Mouse (Mus musculus): Measurements from ENCODE around the gene Apopt1. TPM values are rescaled to one million over a fixed set of nuclear protein-coding genes. Genes with fewer than 3 reads are reported as not detected.

Gene Apopt1
- polyA plus RNA-seq, 1 experiment from 2014 or later: 51.2 TPM

- Histone ChIP-seq H3K4me1 (peaks cover 50% of the 10 kb centered on the region), H3K4me3 (peak overlapping the region; percentile 54), H3K27me3 (peaks cover 54% of the 10 kb centered on the region), H3K4me2 (peak overlapping the region; percentile 98), H3K36me3 (no peaks in the 10 kb centered on the region), H3K9me3 (no peaks in the 10 kb centered on the region), H3K9ac (peak overlapping the region; percentile 50), H3K27ac (no peak overlapping the region)
- ATAC-seq (ENCODE audit: insufficient number of reproducible peaks, low FRiP score, low TSS enrichment, low read depth): no peak
- WGBS: under 1% methylated on average over 34 of the region's 34 CpGs
Observed at GRCm38 (mm10) chr12:111671431-111671902, 41.6 kb upstream of the Apopt1 start.

GRCm38 (mm10) chr12:111672176-111672575 is 40.9 kb upstream of the Apopt1 start, which contains the start of gene Ckb:
Gene Ckb, minus strand, starts transcription at chr12:111672338.
- ATAC-seq (ENCODE audit: insufficient number of reproducible peaks, low FRiP score, low TSS enrichment, low read depth): no peak; the same call in 1 of the 2 replicates
- Histone ChIP-seq H3K27ac (no peak within 1 kb of the TSS), H3K4me1 (peaks cover 56% of the 10 kb centered on the region), H3K4me2 (peak within 1 kb of the TSS; percentile 98), H3K4me3 (peak within 1 kb of the TSS; percentile 54), H3K9ac (peak within 1 kb of the TSS; percentile 50), H3K9me3 (no peaks in the 10 kb centered on the region), H3K36me3 (no peaks in the 10 kb centered on the region), H3K27me3 (peaks cover 54% of the 10 kb centered on the region)
- under 1% methylated on average over 31 of the region's 31 CpGs for WGBS

- H3K9me3 ChIP-seq: no peaks in the 10 kb centered on the region
- no peak overlapping the region for H3K9ac ChIP-seq
- H3K4me2 ChIP-seq: peak overlapping the region; percentile 98
- H3K27ac ChIP-seq: no peak overlapping the region
- H3K27me3 ChIP-seq: peaks cover 54% of the 10 kb centered on the region
- H3K4me3 ChIP-seq: peak overlapping the region; percentile 54
- no peaks in the 10 kb centered on the region for H3K36me3 ChIP-seq
- H3K4me1 ChIP-seq: peaks cover 60% of the 10 kb centered on the region
- WGBS: 8% methylated on average over 12 of the region's 12 CpGs
- ATAC-seq (ENCODE audit: insufficient number of reproducible peaks, low FRiP score, low TSS enrichment, low read depth): no peak
Observed at GRCm38 (mm10) chr12:111672581-111672980, 40.5 kb upstream of the Apopt1 start.

- ATAC-seq (ENCODE audit: insufficient number of reproducible peaks, low FRiP score, low TSS enrichment, low read depth): no peak
- Histone ChIP-seq H3K4me3 (no peak overlapping the region), H3K9ac (no peak overlapping the region), H3K36me3 (no peaks in the 10 kb centered on the region), H3K4me1 (peaks cover 57% of the 10 kb centered on the region), H3K4me2 (no peak overlapping the region), H3K27ac (no peak overlapping the region), H3K9me3 (no peaks in the 10 kb centered on the region), H3K27me3 (peaks cover 48% of the 10 kb centered on the region)
- WGBS: 67% methylated on average over 2 of the region's 2 CpGs
Observed at GRCm38 (mm10) chr12:111674850-111675486, 38.1 kb upstream of the Apopt1 start.

GRCm38 (mm10) chr12:111675797-111676580 is 37.1 kb upstream of the Apopt1 start:
- 75% methylated on average over 6 of the region's 6 CpGs for WGBS
- Histone ChIP-seq H3K9me3 (no peaks in the 10 kb centered on the region), H3K4me3 (no peak overlapping the region), H3K27ac (no peak overlapping the region), H3K36me3 (peaks cover 7% of the 10 kb centered on the region; the same call in 1 of the 2 replicates), H3K9ac (no peak overlapping the region), H3K27me3 (peaks cover 38% of the 10 kb centered on the region), H3K4me2 (no peak overlapping the region), H3K4me1 (peaks cover 50% of the 10 kb centered on the region)
- ATAC-seq (ENCODE audit: insufficient number of reproducible peaks, low FRiP score, low TSS enrichment, low read depth): no peak

- H3K4me2 ChIP-seq: peak overlapping the region; percentile 83
- peak overlapping the region; percentile 89 for H3K4me3 ChIP-seq
- peaks cover 39% of the 10 kb centered on the region for H3K4me1 ChIP-seq
- no peaks in the 10 kb centered on the region for H3K9me3 ChIP-seq
- peaks cover 20% of the 10 kb centered on the region for H3K36me3 ChIP-seq
- H3K27ac ChIP-seq: peak overlapping the region; percentile 93
- ATAC-seq (ENCODE audit: insufficient number of reproducible peaks, low FRiP score, low TSS enrichment, low read depth): peak; percentile 5; the same call in 1 of the 2 replicates
- peaks cover 24% of the 10 kb centered on the region for H3K27me3 ChIP-seq
- 14% methylated on average over 5 of the region's 5 CpGs for WGBS
- H3K9ac ChIP-seq: peak overlapping the region; percentile 55
Observed at GRCm38 (mm10) chr12:111677421-111677820, 35.6 kb upstream of the Apopt1 start.

- Histone ChIP-seq H3K4me3 (peak within 1 kb of the TSS; percentile 89), H3K9me3 (no peaks in the 10 kb centered on the region), H3K4me1 (peaks cover 33% of the 10 kb centered on the region), H3K9ac (peak within 1 kb of the TSS; percentile 55), H3K36me3 (peaks cover 27% of the 10 kb centered on the region), H3K4me2 (peak within 1 kb of the TSS; percentile 83), H3K27ac (peak within 1 kb of the TSS; percentile 93), H3K27me3 (peaks cover 17% of the 10 kb centered on the region)
- under 1% methylated on average over 51 of the region's 51 CpGs for WGBS
- peak; percentile 85 for ATAC-seq (ENCODE audit: insufficient number of reproducible peaks, low FRiP score, low TSS enrichment, low read depth)
Observed at GRCm38 (mm10) chr12:111677882-111678669, 35.0 kb upstream of the Apopt1 start, which contains the start of gene Trmt61a. Gene Trmt61a, plus strand, starts transcription at chr12:111678105.

- Histone ChIP-seq H3K36me3 (peaks cover 29% of the 10 kb centered on the region), H3K9ac (peak overlapping the region; percentile 55), H3K9me3 (no peaks in the 10 kb centered on the region), H3K4me1 (peaks cover 32% of the 10 kb centered on the region), H3K4me3 (peak overlapping the region; percentile 89), H3K27me3 (peaks cover 12% of the 10 kb centered on the region), H3K27ac (no peak overlapping the region), H3K4me2 (peak overlapping the region; percentile 83)
- WGBS: 7% methylated on average over 13 of the region's 13 CpGs
- no peak for ATAC-seq (ENCODE audit: insufficient number of reproducible peaks, low FRiP score, low TSS enrichment, low read depth)
Observed at GRCm38 (mm10) chr12:111678670-111678933, 34.5 kb upstream of the Apopt1 start.

GRCm38 (mm10) chr12:111678997-111679396 is 34.1 kb upstream of the Apopt1 start:
- peak overlapping the region; percentile 89 for H3K4me3 ChIP-seq
- WGBS: 48% methylated on average over 7 of the region's 7 CpGs
- no peak for ATAC-seq (ENCODE audit: insufficient number of reproducible peaks, low FRiP score, low TSS enrichment, low read depth)
- H3K27me3 ChIP-seq: peaks cover 8% of the 10 kb centered on the region
- H3K27ac ChIP-seq: no peak overlapping the region
- H3K9ac ChIP-seq: peak overlapping the region; percentile 55; the same call in 1 of the 2 replicates
- no peaks in the 10 kb centered on the region for H3K9me3 ChIP-seq
- peaks cover 33% of the 10 kb centered on the region for H3K36me3 ChIP-seq
- H3K4me1 ChIP-seq: peaks cover 32% of the 10 kb centered on the region
- peak overlapping the region; percentile 83 for H3K4me2 ChIP-seq

- H3K4me1 ChIP-seq: peaks cover 32% of the 10 kb centered on the region
- no peak overlapping the region for H3K27ac ChIP-seq
Observed at GRCm38 (mm10) chr12:111680661-111681060, 32.4 kb upstream of the Apopt1 start.

GRCm38 (mm10) chr12:111681305-111681704 is 31.8 kb upstream of the Apopt1 start:
- Histone ChIP-seq H3K27ac (no peak overlapping the region), H3K4me3 (no peak overlapping the region), H3K4me2 (no peak overlapping the region), H3K4me1 (peaks cover 35% of the 10 kb centered on the region), H3K9ac (no peak overlapping the region), H3K27me3 (no peaks in the 10 kb centered on the region), H3K36me3 (peaks cover 37% of the 10 kb centered on the region), H3K9me3 (no peaks in the 10 kb centered on the region)
- no peak for ATAC-seq (ENCODE audit: insufficient number of reproducible peaks, low FRiP score, low TSS enrichment, low read depth)
- 81% methylated on average over 8 of the region's 8 CpGs for WGBS

More at GRCm38 (mm10) chr12:111680661-111681060, 32.4 kb upstream of the Apopt1 start:
- peaks cover 37% of the 10 kb centered on the region for H3K36me3 ChIP-seq
- no peak overlapping the region for H3K4me2 ChIP-seq
- H3K9ac ChIP-seq: no peak overlapping the region
- whole genome bisulfite sequencing: 92% methylated on average over 13 of the region's 13 CpGs
- ATAC-seq (ENCODE audit: insufficient number of reproducible peaks, low FRiP score, low TSS enrichment, low read depth): no peak
- H3K27me3 ChIP-seq: 0 out of 2 replicates have a peak, but pooled peaks cover 3% of the 10 kb centered on the region
- H3K9me3 ChIP-seq: no peaks in the 10 kb centered on the region
- H3K4me3 ChIP-seq: no peak overlapping the region

Measured in limb, embryonic 15.5 days (tissue).